Mouse (Mus musculus): ENCODE data around the gene Ltbr. TPM values are rescaled to one million over a fixed set of nuclear protein-coding genes. Genes with fewer than 3 reads are reported as not detected.

Ltbr gene
- polyA plus RNA-seq, 1 experiment = 10.8 TPM

- TF ChIP-seq CTCF (IDR thresholded peaks at IDR 0.05; ENCODE audit: extremely low read depth, insufficient read depth, low read length) = no peak
- no peak for TF ChIP-seq POLR2A (IDR thresholded peaks at IDR 0.05; ENCODE audit: extremely low read depth, insufficient read depth, low read length)
- Histone ChIP-seq H3K27ac (ENCODE audit: insufficient read depth, low read length) (no peak overlapping the region), H3K4me3 (ENCODE audit: insufficient read depth, low read length) (no peak overlapping the region), H3K4me1 (ENCODE audit: control insufficient read depth, insufficient read depth, low read length) (peaks cover 5% of the 10 kb centered on the region; the same call in 1 of the 2 replicates)
These were observed 40.0 kb upstream of the Ltbr start for GRCm38 (mm10) chr6:125353655-125354054.

DNA sequence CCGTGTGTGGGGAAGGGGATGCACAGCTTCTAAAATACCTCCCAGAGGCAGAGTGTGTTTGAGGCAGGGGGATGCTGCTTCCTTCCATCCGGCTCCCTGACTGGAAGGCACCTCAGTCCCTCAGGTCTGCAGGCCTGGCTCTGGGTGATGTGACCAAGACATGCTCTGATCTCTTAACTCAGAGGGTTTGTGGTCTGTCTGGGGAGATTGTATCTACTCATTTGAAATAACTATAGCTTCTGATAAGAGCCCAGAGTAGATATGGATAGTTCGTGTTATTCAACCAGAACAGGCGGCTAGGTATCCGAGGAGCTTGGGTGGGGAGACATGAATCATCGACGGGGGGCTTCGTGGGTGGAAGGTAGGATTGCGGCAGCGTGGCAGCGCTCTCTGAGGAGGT, 39.5 kb upstream of the Ltbr start:
- H3K27ac ChIP-seq (ENCODE audit: insufficient read depth, low read length) = no peak overlapping the region
- peaks cover 5% of the 10 kb centered on the region; the same call in 1 of the 2 replicates for H3K4me1 ChIP-seq (ENCODE audit: control insufficient read depth, insufficient read depth, low read length)
- TF ChIP-seq POLR2A (IDR thresholded peaks at IDR 0.05; ENCODE audit: extremely low read depth, insufficient read depth, low read length) (no peak), CTCF (IDR thresholded peaks at IDR 0.05; ENCODE audit: extremely low read depth, insufficient read depth, low read length) (no peak)
- no peak overlapping the region for H3K4me3 ChIP-seq (ENCODE audit: insufficient read depth, low read length)

- Histone ChIP-seq H3K4me3 (ENCODE audit: insufficient read depth, low read length) (no peak overlapping the region), H3K4me1 (ENCODE audit: control insufficient read depth, insufficient read depth, low read length) (peaks cover 5% of the 10 kb centered on the region; the same call in 1 of the 2 replicates), H3K27ac (ENCODE audit: insufficient read depth, low read length) (no peak overlapping the region)
- TF ChIP-seq CTCF (IDR thresholded peaks at IDR 0.05; ENCODE audit: extremely low read depth, insufficient read depth, low read length) (no peak), POLR2A (IDR thresholded peaks at IDR 0.05; ENCODE audit: extremely low read depth, insufficient read depth, low read length) (no peak)
These were observed 39.1 kb upstream of the Ltbr start for GRCm38 (mm10) chr6:125352811-125353210.

GRCm38 (mm10) chr6:125352046-125352384, 38.3 kb upstream of the Ltbr start:
- TF ChIP-seq CTCF (IDR thresholded peaks at IDR 0.05; ENCODE audit: extremely low read depth, insufficient read depth, low read length) = no peak
- no peak for TF ChIP-seq POLR2A (IDR thresholded peaks at IDR 0.05; ENCODE audit: extremely low read depth, insufficient read depth, low read length)
- Histone ChIP-seq H3K4me3 (ENCODE audit: insufficient read depth, low read length) (no peak overlapping the region), H3K4me1 (ENCODE audit: control insufficient read depth, insufficient read depth, low read length) (peaks cover 5% of the 10 kb centered on the region; the same call in 1 of the 2 replicates), H3K27ac (ENCODE audit: insufficient read depth, low read length) (no peak overlapping the region)

GRCm38 (mm10) chr6:125351368-125352045, 37.8 kb upstream of the Ltbr start:
- Histone ChIP-seq H3K27ac (ENCODE audit: insufficient read depth, low read length) (no peak overlapping the region), H3K4me1 (ENCODE audit: control insufficient read depth, insufficient read depth, low read length) (peaks cover 5% of the 10 kb centered on the region; the same call in 1 of the 2 replicates), H3K4me3 (ENCODE audit: insufficient read depth, low read length) (no peak overlapping the region)
- TF ChIP-seq CTCF (IDR thresholded peaks at IDR 0.05; ENCODE audit: extremely low read depth, insufficient read depth, low read length) = no peak

DNA sequence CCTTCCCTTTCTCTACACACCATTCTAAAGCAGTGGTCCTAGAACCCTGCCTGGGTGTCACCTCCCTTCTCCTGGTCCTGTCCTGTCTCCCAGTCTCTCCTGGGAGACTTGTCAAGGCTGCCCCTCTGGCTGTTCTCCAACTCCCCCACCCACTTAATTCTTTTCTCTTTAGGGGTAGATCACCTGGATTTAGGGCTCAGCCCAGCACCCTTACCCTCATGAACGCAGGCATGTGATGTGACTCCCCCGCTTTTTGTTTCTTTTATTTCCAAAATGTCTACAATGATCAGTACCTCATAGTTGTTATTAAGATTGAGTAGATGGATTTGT, 37.3 kb upstream of the Ltbr start:
- H3K4me3 ChIP-seq (ENCODE audit: insufficient read depth, low read length) = no peak overlapping the region
- no peak overlapping the region for H3K27ac ChIP-seq (ENCODE audit: insufficient read depth, low read length)
- peaks cover 5% of the 10 kb centered on the region; the same call in 1 of the 2 replicates for H3K4me1 ChIP-seq (ENCODE audit: control insufficient read depth, insufficient read depth, low read length)
- no peak for TF ChIP-seq CTCF (IDR thresholded peaks at IDR 0.05; ENCODE audit: extremely low read depth, insufficient read depth, low read length)
- no peak for TF ChIP-seq POLR2A (IDR thresholded peaks at IDR 0.05; ENCODE audit: extremely low read depth, insufficient read depth, low read length)

GRCm38 (mm10) chr6:125350231-125350994, 36.7 kb upstream of the Ltbr start:
- no peak for TF ChIP-seq CTCF (IDR thresholded peaks at IDR 0.05; ENCODE audit: extremely low read depth, insufficient read depth, low read length)
- no peak for TF ChIP-seq POLR2A (IDR thresholded peaks at IDR 0.05; ENCODE audit: extremely low read depth, insufficient read depth, low read length)
- H3K4me3 ChIP-seq (ENCODE audit: insufficient read depth, low read length) = peak overlapping the region; percentile 39
- H3K27ac ChIP-seq (ENCODE audit: insufficient read depth, low read length) = peak overlapping the region; percentile 48; the same call in 1 of the 2 replicates
- H3K4me1 ChIP-seq (ENCODE audit: control insufficient read depth, insufficient read depth, low read length) = peaks cover 5% of the 10 kb centered on the region; the same call in 1 of the 2 replicates

- H3K27ac ChIP-seq (ENCODE audit: insufficient read depth, low read length) = peak overlapping the region; percentile 68; the same call in 1 of the 2 replicates
- no peaks in the 10 kb centered on the region for H3K4me1 ChIP-seq (ENCODE audit: control insufficient read depth, insufficient read depth, low read length)
- no peak for TF ChIP-seq CTCF (IDR thresholded peaks at IDR 0.05; ENCODE audit: extremely low read depth, insufficient read depth, low read length)
- no peak for TF ChIP-seq POLR2A (IDR thresholded peaks at IDR 0.05; ENCODE audit: extremely low read depth, insufficient read depth, low read length)
- peak overlapping the region; percentile 39 for H3K4me3 ChIP-seq (ENCODE audit: insufficient read depth, low read length)
These were observed 36.0 kb upstream of the Ltbr start for GRCm38 (mm10) chr6:125349575-125350230.

GRCm38 (mm10) chr6:125348721-125349574, 35.3 kb upstream of the Ltbr start, which contains the start of gene Tnfrsf1a:
Gene Tnfrsf1a, plus strand, starts transcription at chr6:125349362.
- Histone ChIP-seq H3K27ac (ENCODE audit: insufficient read depth, low read length) (peak within 1 kb of the TSS; percentile 68), H3K4me1 (ENCODE audit: control insufficient read depth, insufficient read depth, low read length) (no peaks in the 10 kb centered on the region)

More at GRCm38 (mm10) chr6:125348721-125349574, 35.3 kb upstream of the Ltbr start, which contains the start of gene Tnfrsf1a:
- peak within 1 kb of the TSS; percentile 39 for H3K4me3 ChIP-seq (ENCODE audit: insufficient read depth, low read length)
- TF ChIP-seq POLR2A (IDR thresholded peaks at IDR 0.05; ENCODE audit: extremely low read depth, insufficient read depth, low read length) = no peak
- TF ChIP-seq CTCF (IDR thresholded peaks at IDR 0.05; ENCODE audit: extremely low read depth, insufficient read depth, low read length) = no peak

Measured in cortical plate, adult 2 months (tissue).